Mouse (Mus musculus) left cerebral cortex, postnatal 36 days (tissue): ENCODE results near the gene Dynlt1c. TPM values are rescaled to one million over a fixed set of nuclear protein-coding genes. Genes with fewer than 3 reads are reported as not detected.
"Not testable (repeated sequence)": the region's sequence is repeated elsewhere in the genome, so short reads cannot be mapped to it uniquely, and the experiment has no call there.

Experiments
- DNase-seq, 2 experiments: peaks; one replicate each; pipeline ENCODE4 v3.0.0; 2021 to 2022; ENCODE audit warnings: low spot score in 2 of 2, mixed read lengths in 1 of 2
- intact Hi-C: fragments of 180-260 bp; cut with DNase I; formaldehyde crosslinking; loops from one replicate; pipeline ENCODE4 v1.15.1; 2025
- total RNA-seq, 2 experiments: library from RNA; stranded (reverse); gene quantifications; 2 replicates each; pipeline ENCODE4 v1.2.3; 2021

The Dynlt1c gene
- total RNA-seq, 2 experiments from 2014 or later, result 12.6 to 24.7 TPM

- DNase-seq, intact Hi-C loops: not testable (repeated sequence)
Observed at GRCm38 (mm10) chr17:6646841-6647240, 45.4 kb downstream of the Dynlt1c start.

- intact Hi-C loops, DNase-seq: not testable (repeated sequence)
Observed at GRCm38 (mm10) chr17:6647452-6647851, 46.0 kb downstream of the Dynlt1c start.

GRCm38 (mm10) chr17:6650904-6651565, 49.6 kb downstream of the Dynlt1c start:
- intact Hi-C loops, result not testable (repeated sequence)
- DNase-seq, result peak; percentile 60 to 72

GRCm38 (mm10) chr17:6653341-6653946, 52.0 kb downstream of the Dynlt1c start:
- intact Hi-C loops, DNase-seq: not testable (repeated sequence)

GRCm38 (mm10) chr17:6655087-6655511, 53.6 kb downstream of the Dynlt1c start:
- peak; percentile 63 to 69 for DNase-seq
- intact Hi-C loops, result not testable (repeated sequence)

- peak; percentile 45 to 64 for DNase-seq
- intact Hi-C loops, result not testable (repeated sequence)
Observed at GRCm38 (mm10) chr17:6655567-6656281, 54.3 kb downstream of the Dynlt1c start, which contains the start of gene Dynlt1f. TSS of gene Dynlt1f (minus strand) at chr17:6655900.

- intact Hi-C loops, result not testable (repeated sequence)
- peak in 1 of 2 experiments; percentile 26 for DNase-seq
Observed at GRCm38 (mm10) chr17:6656471-6656870, 55.0 kb downstream of the Dynlt1c start.

GRCm38 (mm10) chr17:6658801-6659200, 57.3 kb downstream of the Dynlt1c start, which contains the start of gene Sytl3:
TSS of gene Sytl3 (plus strand) at chr17:6659093.
- intact Hi-C loops, DNase-seq: not testable (repeated sequence)

Other genes starting within 250 kb of the Dynlt1c start
- 10 to 100 TPM; 45.8 to 49.4 TPM for gene Dynlt1b, start 171.6 kb upstream of the Dynlt1c start, total RNA-seq
- gene Dynlt1f, start 54.2 kb downstream of the Dynlt1c start, total RNA-seq, result 10 to 100 TPM; 33.6 to 40.7 TPM
- gene Sytl3, start 57.4 kb downstream of the Dynlt1c start, total RNA-seq, result 1 to 10 TPM in 1 of 2 experiments, not detected in 1; 1.0 TPM
- gene Ezr, start 181.1 kb downstream of the Dynlt1c start, total RNA-seq, result 10 to 100 TPM; 51.1 to 51.8 TPM